Mouse (Mus musculus) heart, adult 2 months (tissue): ENCODE measurements around the gene Ndufs6.

Experiments
- CTCF ChIP-seq: fragments of 200-600 bp; IDR thresholded peaks from 2 replicates; pipeline ENCODE4 v1.8.1; 2022; ENCODE audit warnings: antibody characterized with exemption, mild to moderate bottlenecking, moderate library complexity
- POLR2A ChIP-seq: fragments of 200-500 bp; IDR thresholded peaks from 2 replicates; pipeline ENCODE4 v1.6.1; 2011; ENCODE audit warnings: mild to moderate bottlenecking, low read depth, low read length, control low read depth; ENCODE audit not compliant: insufficient read depth

DNA sequence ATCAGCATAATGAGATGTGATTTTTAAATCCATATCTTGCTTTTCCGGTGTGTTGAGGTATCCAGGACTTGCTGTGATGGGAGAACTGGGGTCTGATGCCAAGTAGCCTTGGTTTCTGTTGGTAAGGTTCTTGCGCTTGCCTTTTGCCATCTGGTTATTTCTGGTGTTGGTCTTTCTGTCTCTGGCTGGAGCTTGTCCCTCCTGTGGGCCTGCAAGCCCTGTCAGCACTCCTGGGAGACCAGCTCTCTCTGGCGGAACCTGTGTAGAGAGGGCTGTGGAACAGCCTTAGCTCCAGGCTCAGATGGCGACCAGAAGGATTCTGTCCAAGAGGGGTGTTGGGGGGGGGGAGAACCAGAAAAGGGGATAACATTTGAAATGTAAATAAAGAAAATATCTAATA, 18.4 kb upstream of the Ndufs6 start:
- TF ChIP-seq POLR2A (no peak), CTCF (no peak)
